Mouse (Mus musculus) lung, adult 2 months (tissue): ENCODE data around the gene Wasf2.

Experiments used
- CTCF ChIP-seq: fragments of 200-500 bp; IDR thresholded peaks from 2 replicates; pipeline ENCODE4 v1.5.1; 2011; ENCODE audit warnings: mild to moderate bottlenecking, low read length, control low read depth; ENCODE audit not compliant: insufficient read depth
- POLR2A ChIP-seq: fragments of 200-500 bp; IDR thresholded peaks from 2 replicates; pipeline ENCODE4 v1.6.1; 2011; ENCODE audit warnings: low read depth, mild to moderate bottlenecking, control low read depth, low read length, borderline replicate concordance; ENCODE audit errors: extremely low read depth

GRCm38 (mm10) chr4:133155006-133155405 is 24.7 kb downstream of the Wasf2 start:
- no peak for TF ChIP-seq CTCF
- TF ChIP-seq POLR2A, result no peak
